Mouse (Mus musculus) ES-Bruce4 (cell line): ENCODE results near the gene Lrrc25.

ENCODE experiments used
- CTCF ChIP-seq: IDR thresholded peaks from one replicate; pipeline ENCODE4 v1.8.1; 2011; ENCODE audit warnings: low read depth, low read length
- EP300 ChIP-seq: IDR thresholded peaks from 2 replicates; pipeline ENCODE4 v1.6.1; 2011; ENCODE audit warnings: low read depth, low read length; ENCODE audit not compliant: insufficient read depth
- POLR2A ChIP-seq: IDR thresholded peaks from one replicate; pipeline ENCODE4 v1.8.1; 2011; ENCODE audit warnings: low read length; ENCODE audit not compliant: insufficient read depth

DNA sequence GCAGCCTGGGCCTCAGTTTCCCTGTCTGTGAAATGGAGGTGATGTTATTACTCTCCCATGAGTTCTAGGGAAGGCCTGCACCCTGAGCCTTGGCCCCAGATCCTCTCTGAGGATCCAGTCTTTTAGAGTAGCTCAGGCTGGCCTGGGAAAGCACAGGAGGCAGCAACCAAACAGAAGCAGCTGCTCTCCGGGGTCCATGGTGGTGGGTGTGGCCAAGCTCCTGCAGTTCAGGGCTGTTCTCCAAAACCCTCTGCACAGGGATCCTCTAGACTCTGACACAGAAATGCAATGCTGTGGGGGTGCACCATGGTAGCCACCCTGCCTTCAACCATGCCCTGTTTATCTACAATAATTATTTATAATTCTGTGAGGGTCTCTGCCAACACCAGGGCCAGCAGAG is 2.2 kb upstream of the Lrrc25 start:
- TF ChIP-seq CTCF: no peak
- no peak for TF ChIP-seq POLR2A
- no peak for TF ChIP-seq EP300
